Mouse (Mus musculus): ENCODE measurements around the gene Luzp1. TPM values are rescaled to one million over a fixed set of nuclear protein-coding genes. Genes with fewer than 3 reads are reported as not detected.

Gene Luzp1
- polyA plus RNA-seq, 1 experiment from 2014 or later: 26.8 TPM

DNA sequence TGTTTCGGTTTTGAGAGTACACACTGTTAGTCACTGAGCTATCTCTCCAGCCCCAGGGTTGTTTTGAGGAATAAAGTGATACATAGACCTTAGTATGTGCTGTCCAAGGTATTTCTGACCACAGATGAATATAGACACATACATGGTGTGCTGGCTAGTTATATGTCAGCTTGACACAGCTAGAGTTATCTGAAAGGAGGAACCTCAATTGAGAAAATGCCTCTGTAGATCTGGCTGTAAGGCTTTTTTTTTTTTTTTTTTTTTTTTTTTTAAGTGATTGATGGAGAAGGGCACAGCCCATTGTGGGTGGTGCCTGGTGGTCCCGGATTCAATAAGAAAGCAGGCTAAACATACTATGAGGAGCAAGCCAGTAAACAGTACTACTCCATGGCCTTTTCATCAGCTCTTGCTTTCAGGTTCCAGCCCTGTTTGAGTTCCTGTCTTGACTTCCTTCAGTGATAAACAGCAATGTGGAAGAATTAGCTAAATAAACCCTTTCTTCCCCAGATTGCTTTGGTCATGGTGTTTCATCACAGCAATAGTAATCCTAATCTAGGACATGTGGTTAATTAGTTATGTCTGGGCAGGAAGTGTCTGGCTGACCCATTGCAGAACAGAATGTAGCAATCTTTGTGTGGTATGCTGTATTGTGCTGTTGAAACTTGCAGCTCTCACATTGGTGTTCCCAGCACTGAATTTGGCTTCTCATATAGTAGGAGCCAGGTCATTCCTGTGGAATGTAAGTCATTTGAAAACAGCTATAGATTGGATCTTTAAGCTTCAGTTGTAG, 36.1 kb downstream of the Luzp1 start:
- in situ Hi-C loops (cut with MboI; ENCODE audit: low pct_unique_long_range_greater_than_20kb): no loop called here
- POLR2A ChIA-PET: interaction anchor here (0.9 kb wide), 1 partner anchor 35 kb away, joined by 3 read pairs; no protein-coding TSS in a partner anchor
- ATAC-seq: no peak
- CTCF ChIA-PET: interaction anchor here (1.2 kb wide), 1 partner anchor 33 kb away, joined by 4 read pairs; no protein-coding TSS in a partner anchor
- no peaks in the 10 kb centered on the region for H3K27me3 ChIP-seq
- no peak for TF ChIP-seq CTCF (IDR thresholded peaks at IDR 0.05)
- DNase-seq (ENCODE audit: low read depth, low spot score): no peak

DNA sequence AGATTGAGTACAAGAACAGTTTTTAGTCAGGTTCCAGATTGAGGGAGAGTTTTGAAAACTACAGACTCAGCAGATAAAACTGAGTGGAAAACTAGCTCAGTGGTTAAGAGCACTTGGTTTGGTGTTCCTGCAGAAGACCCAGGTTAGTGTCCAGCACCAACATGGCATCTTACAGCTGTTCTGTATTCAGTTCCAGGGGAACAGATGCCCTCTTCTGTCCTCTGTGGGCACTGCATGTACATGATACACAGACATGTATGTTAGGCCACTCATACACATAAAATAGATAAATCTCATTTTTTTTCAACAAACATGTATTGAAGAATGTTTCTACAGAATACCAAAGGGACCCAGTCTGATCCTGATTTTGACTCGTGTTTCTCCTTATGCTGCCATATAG, 40.3 kb downstream of the Luzp1 start:
- CTCF ChIA-PET: interaction anchor here (1.2 to 2.4 kb wide), 4 partner anchors 9 to 31 kb away, joined by 4 to 8 read pairs (median 6); no protein-coding TSS in a partner anchor
- no peak for DNase-seq (ENCODE audit: low read depth, low spot score)
- in situ Hi-C loops (cut with MboI; ENCODE audit: low pct_unique_long_range_greater_than_20kb): no loop called here
- TF ChIP-seq CTCF (IDR thresholded peaks at IDR 0.05): peak; percentile 41
- POLR2A ChIA-PET: no interaction called here
- ATAC-seq: no peak
- H3K27me3 ChIP-seq: no peaks in the 10 kb centered on the region

DNA sequence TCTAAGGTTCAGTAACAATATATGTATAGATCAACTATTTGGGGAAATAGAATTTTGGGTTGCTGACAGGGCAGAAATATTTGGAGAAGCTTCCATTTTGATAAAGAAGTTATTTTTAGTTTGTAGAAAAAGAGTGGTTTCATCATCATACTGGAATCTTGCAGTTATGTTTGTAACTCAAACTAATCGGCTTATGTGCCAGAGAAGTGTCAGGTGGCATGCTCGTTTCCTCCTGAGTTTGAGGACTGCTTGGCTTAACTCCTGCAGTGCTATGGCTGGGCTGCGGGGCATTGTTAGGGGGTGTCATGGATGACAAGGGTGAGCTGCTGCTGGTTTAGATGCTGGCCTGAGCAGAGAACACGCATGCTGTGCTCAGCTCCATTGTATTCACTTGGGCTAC, 42.1 kb downstream of the Luzp1 start:
- POLR2A ChIA-PET: interaction anchor here (0.7 kb wide), 1 partner anchor 14 kb away, joined by 3 read pairs; no protein-coding TSS in a partner anchor
- in situ Hi-C loops (cut with MboI; ENCODE audit: low pct_unique_long_range_greater_than_20kb): no loop called here
- DNase-seq (ENCODE audit: low read depth, low spot score) (no peak), ATAC-seq (no peak)
- TF ChIP-seq CTCF (IDR thresholded peaks at IDR 0.05): no peak
- H3K27me3 ChIP-seq: no peaks in the 10 kb centered on the region
- CTCF ChIA-PET: no interaction called here

DNA sequence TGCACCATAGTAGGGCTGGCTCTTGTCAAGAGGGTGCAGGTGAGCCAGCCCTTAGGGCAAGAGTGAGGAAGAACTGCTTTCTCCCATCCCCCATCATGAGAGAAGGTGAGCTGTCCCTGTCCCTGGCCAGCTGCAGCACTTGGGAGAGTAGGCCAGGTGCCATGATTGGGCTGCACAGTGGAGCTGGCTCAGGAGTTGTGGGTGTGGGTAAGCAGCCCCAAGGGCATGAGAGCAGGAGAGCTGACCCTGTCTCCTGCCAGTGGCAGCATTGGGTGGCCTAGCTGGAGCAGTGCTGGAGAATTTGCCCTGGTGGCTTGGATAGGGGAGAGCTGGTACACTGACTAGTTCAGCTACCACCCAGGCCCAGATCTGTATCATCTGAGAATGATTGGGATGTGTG, 43.3 kb downstream of the Luzp1 start:
- in situ Hi-C loops (cut with MboI; ENCODE audit: low pct_unique_long_range_greater_than_20kb): no loop called here
- no peak for TF ChIP-seq CTCF (IDR thresholded peaks at IDR 0.05)
- POLR2A ChIA-PET: interaction anchor here (1.3 kb wide), 1 partner anchor 43 kb away, joined by 5 read pairs; no protein-coding TSS in a partner anchor
- CTCF ChIA-PET: interaction anchor here (0.8 to 1.9 kb wide), 2 partner anchors 48 to 124 kb away, joined by 3 to 4 read pairs; no protein-coding TSS in a partner anchor
- DNase-seq (ENCODE audit: low read depth, low spot score) (no peak), ATAC-seq (no peak)
- no peaks in the 10 kb centered on the region for H3K27me3 ChIP-seq

DNA sequence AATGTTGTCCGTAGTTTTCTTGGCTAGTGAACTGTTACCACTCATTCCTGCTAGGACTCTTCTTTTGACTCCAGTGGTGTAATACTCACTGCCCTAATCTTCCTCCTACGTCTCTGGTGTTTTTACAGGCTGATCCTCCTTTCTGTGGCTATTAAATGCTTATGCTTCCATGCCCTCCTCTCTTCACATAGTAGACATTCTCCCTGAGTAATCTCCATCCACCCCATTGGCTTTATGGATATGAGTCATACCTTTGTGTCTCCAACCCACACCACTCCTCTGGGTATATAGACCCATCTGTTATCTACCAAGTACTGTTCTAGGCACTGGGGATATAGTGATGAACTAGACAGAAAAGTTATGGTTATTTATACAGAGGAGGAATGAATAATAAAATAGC, 48.6 kb downstream of the Luzp1 start:
- POLR2A ChIA-PET: interaction anchor here (1.5 kb wide), 1 partner anchor 48 kb away, joined by 4 read pairs; the partner anchor contains the start of gene Luzp1

DNA sequence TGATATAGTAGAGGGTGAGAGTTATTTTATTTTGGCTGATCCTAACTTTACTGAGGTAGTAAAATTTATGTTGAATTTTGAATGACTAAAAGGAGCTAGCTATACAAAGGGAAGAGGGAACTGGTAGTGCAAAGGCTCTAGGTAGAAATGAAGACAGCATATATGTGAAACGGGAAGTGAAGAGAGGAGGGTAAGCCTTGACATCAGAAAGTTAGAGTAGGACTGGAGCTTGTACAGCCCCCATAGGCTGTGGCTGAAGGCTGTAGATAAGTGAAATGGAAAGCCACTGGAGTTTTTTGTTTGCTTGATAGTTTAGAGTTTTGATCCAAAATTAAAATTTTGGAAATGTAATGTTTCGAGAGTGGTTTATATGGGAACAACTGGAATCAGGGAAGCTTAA, 49.0 kb downstream of the Luzp1 start:
- no peaks in the 10 kb centered on the region for H3K27me3 ChIP-seq
- in situ Hi-C loops (cut with MboI; ENCODE audit: low pct_unique_long_range_greater_than_20kb): loop anchor here (5.0 kb wide), 2 partner anchors 56 to 141 kb away; partner anchors contain the start of gene 6030445D17Rik
- DNase-seq (ENCODE audit: low read depth, low spot score) (no peak), ATAC-seq (no peak)
- ChIA-PET CTCF (interaction anchor here (0.8 kb wide), 1 partner anchor 9 kb away, joined by 3 read pairs; no protein-coding TSS in a partner anchor), POLR2A (interaction anchor here (0.7 kb wide), 1 partner anchor 92 kb away, joined by 3 read pairs; no protein-coding TSS in a partner anchor)
- no peak for TF ChIP-seq CTCF (IDR thresholded peaks at IDR 0.05)

More for the DNA sequence above, 48.6 kb downstream of the Luzp1 start:
- peak; percentile 73 for DNase-seq (ENCODE audit: low read depth, low spot score)
- no peak for ATAC-seq
- in situ Hi-C loops (cut with MboI; ENCODE audit: low pct_unique_long_range_greater_than_20kb): loop anchor here (5.0 kb wide), 2 partner anchors 56 to 141 kb away; partner anchors contain the start of gene 6030445D17Rik
- H3K27me3 ChIP-seq: no peaks in the 10 kb centered on the region
- CTCF ChIA-PET: interaction anchor here (1.0 kb wide), 1 partner anchor 23 kb away, joined by 3 read pairs; no protein-coding TSS in a partner anchor
- TF ChIP-seq CTCF (IDR thresholded peaks at IDR 0.05): no peak

DNA sequence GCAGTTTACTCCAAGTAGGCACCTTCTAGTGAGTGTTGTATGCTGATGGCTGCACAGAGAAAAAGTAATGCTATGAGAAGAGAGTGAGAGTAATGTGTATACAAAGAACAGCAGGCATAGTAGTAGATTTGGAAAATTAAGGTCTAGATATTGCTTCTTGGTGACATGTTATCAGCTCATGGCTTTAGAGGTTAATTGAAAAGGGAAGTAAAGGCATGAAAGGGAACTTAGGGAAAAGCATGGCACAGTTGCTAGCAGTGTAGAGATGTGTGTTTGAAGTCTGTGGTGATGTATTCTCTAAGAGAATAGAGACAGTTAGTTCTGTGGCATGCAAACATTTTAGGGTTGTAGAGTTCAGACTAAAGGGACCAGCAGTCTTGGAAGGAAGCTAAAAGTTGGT, 50.3 kb downstream of the Luzp1 start:
- ATAC-seq (no peak), DNase-seq (ENCODE audit: low read depth, low spot score) (no peak)
- ChIA-PET POLR2A (no interaction called here), CTCF (interaction anchor here (2.3 kb wide), 1 partner anchor 10 kb away, joined by 8 read pairs; no protein-coding TSS in a partner anchor)
- TF ChIP-seq CTCF (IDR thresholded peaks at IDR 0.05): no peak
- no peaks in the 10 kb centered on the region for H3K27me3 ChIP-seq
- in situ Hi-C loops (cut with MboI; ENCODE audit: low pct_unique_long_range_greater_than_20kb): loop anchor here (5.0 kb wide), 2 partner anchors 58 to 143 kb away; partner anchors contain the start of gene 6030445D17Rik

DNA sequence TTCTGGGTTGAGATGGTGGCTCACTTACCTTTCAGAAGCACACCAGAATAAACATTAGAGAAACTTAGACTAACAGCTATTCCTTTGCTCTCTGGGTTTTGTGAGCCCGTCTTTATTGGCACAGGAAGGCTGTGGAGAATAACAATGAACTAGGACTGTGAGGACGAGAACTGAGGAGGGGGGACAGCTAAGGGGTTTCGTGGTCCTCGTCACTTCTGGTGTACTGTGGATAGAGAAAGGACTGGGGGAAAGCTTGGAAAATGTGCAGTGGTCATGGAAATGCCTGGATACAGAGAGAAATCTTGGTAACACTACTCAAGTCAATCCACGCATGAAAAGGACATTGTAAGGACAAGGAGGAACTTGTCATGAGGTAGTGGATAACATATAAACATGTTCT, 52.3 kb downstream of the Luzp1 start:
- DNase-seq (ENCODE audit: low read depth, low spot score) (no peak), ATAC-seq (no peak)
- no peak for TF ChIP-seq CTCF (IDR thresholded peaks at IDR 0.05)
- in situ Hi-C loops (cut with MboI; ENCODE audit: low pct_unique_long_range_greater_than_20kb): no loop called here
- H3K27me3 ChIP-seq: no peaks in the 10 kb centered on the region
- ChIA-PET CTCF (no interaction called here), POLR2A (no interaction called here)

DNA sequence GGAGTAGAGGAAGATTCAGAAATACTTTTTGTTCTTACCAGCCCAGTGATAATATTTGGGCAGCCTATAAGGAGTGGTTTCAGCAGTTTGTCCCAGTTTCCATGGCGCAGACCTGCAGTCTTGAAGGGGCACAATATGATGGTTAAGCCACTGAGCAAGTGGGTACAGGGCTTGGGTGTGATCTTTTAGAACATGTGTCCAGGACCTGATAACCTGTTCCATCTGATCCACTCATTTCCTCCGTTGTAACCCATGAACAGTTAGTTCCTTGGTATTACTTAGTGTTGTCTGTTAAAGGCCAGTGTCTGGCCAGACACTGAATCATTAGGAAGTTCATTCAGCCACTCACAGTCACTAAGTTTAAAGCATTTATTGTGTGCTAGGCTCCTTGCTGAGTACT, 54.7 kb downstream of the Luzp1 start:
- DNase-seq (ENCODE audit: low read depth, low spot score) (no peak), ATAC-seq (no peak)
- POLR2A ChIA-PET: no interaction called here
- in situ Hi-C loops (cut with MboI; ENCODE audit: low pct_unique_long_range_greater_than_20kb): no loop called here
- no peak for TF ChIP-seq CTCF (IDR thresholded peaks at IDR 0.05)
- CTCF ChIA-PET: no interaction called here
- H3K27me3 ChIP-seq: no peaks in the 10 kb centered on the region

DNA sequence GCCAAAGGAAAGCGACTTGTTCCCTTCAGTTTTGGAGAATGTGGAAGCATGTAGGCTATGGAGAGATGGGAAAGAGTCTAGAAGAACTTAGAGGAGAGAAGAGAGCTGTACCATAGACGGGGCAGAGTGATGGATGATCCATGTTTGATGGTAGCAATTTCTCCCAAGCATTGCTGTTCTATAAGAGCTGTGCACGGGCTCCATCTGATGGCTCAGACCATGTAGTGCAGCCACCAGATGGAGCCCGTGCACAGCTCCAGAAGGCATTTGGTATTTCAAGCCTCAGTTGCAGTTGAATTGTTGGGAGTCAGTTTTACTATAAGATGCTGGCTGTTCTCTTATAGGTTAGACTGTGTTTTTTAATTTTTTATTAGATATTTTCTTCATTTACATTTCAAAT, 56.9 kb downstream of the Luzp1 start:
- DNase-seq (ENCODE audit: low read depth, low spot score): no peak
- TF ChIP-seq CTCF (IDR thresholded peaks at IDR 0.05): peak; percentile 61
- POLR2A ChIA-PET: no interaction called here
- CTCF ChIA-PET: interaction anchor here (1.6 to 2.5 kb wide), 2 partner anchors 14 to 17 kb away, joined by 8 read pairs; no protein-coding TSS in a partner anchor
- H3K27me3 ChIP-seq: no peaks in the 10 kb centered on the region
- in situ Hi-C loops (cut with MboI; ENCODE audit: low pct_unique_long_range_greater_than_20kb): no loop called here
- no peak for ATAC-seq

DNA sequence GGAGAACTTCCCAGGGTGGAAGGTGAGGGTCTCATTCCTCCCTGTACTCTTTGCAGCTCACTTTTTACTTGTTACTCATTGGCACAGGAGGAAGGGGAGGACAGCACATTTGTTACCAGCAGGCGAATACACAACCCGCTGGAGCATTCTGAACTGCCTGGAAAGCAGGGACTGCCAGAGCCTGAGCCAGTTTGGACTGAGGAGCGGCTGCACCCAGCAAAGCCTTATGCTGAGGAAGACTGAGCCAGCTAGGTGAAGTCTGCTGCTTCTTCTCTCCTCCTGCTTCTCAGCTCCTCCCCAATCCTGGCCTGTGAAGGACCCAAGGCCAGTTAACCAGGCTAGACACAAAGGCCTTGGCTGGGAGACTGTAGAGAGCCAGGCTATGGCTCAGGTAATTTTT, 75.6 kb downstream of the Luzp1 start:
- CTCF ChIA-PET: no interaction called here
- ATAC-seq (no peak), DNase-seq (ENCODE audit: low read depth, low spot score) (no peak)
- no peaks in the 10 kb centered on the region for H3K27me3 ChIP-seq
- no peak for TF ChIP-seq CTCF (IDR thresholded peaks at IDR 0.05)
- POLR2A ChIA-PET: no interaction called here
- in situ Hi-C loops (cut with MboI; ENCODE audit: low pct_unique_long_range_greater_than_20kb): no loop called here

All from Patski (cell line).